Mouse (Mus musculus) liver, postnatal 0 days (tissue): ENCODE measurements around the gene Nectin4. TPM values are rescaled to one million over a fixed set of nuclear protein-coding genes. Genes with fewer than 3 reads are reported as not detected.
A peak's percentile ranks its signal among the peaks of the same experiment; 100 is the strongest.

Experiments used
- ATAC-seq: fragments of 200-750 bp; cut with Nextera tagmentation; 2 replicates; pipeline ENCODE4 v1.8.0; 2017; ENCODE audit warnings: mild to moderate bottlenecking, moderate library complexity
- DNase-seq: peaks from one replicate; pipeline ENCODE4 v3.0.0-alpha.2; 2016
- H3K27ac ChIP-seq: fragments of 300-500 bp; sonication (generic); 2 replicates; pipeline ENCODE4 v1.5.1; 2014; ENCODE audit warnings: antibody characterized with exemption, moderate library complexity, mild to moderate bottlenecking, low read depth
- H3K27me3 ChIP-seq: fragments of 300-500 bp; sonication (generic); 2 replicates; pipeline ENCODE4 v1.6.1; 2014; ENCODE audit warnings: low read length, control low read depth, mixed read lengths; ENCODE audit not compliant: insufficient read depth
- H3K36me3 ChIP-seq: fragments of 300-500 bp; sonication (generic); replicated peaks from 2 replicates; pipeline ENCODE4 v1.6.1; 2014; ENCODE audit warnings: mild to moderate bottlenecking, control low read depth, low read length, moderate library complexity, mixed read lengths; ENCODE audit not compliant: insufficient read depth
- H3K4me1 ChIP-seq: fragments of 300-500 bp; sonication (generic); 2 replicates; pipeline ENCODE4 v1.6.1; 2014; ENCODE audit warnings: antibody characterized with exemption, mild to moderate bottlenecking, control low read depth; ENCODE audit not compliant: insufficient read depth
- H3K4me2 ChIP-seq: fragments of 300-500 bp; sonication (generic); 2 replicates; pipeline ENCODE4 v1.6.1; 2014; ENCODE audit warnings: low read depth, mild to moderate bottlenecking, low read length, moderate library complexity, mixed read lengths
- H3K4me3 ChIP-seq: fragments of 300-500 bp; sonication (generic); 2 replicates; pipeline ENCODE4 v1.5.1; 2014; ENCODE audit warnings: low read depth, low read length
- H3K9ac ChIP-seq: fragments of 300-500 bp; sonication (generic); replicated peaks from 2 replicates; pipeline ENCODE4 v1.6.1; 2014; ENCODE audit warnings: mild to moderate bottlenecking, moderate library complexity
- H3K9me3 ChIP-seq: fragments of 300-500 bp; sonication (generic); 2 replicates; pipeline ENCODE4 v1.6.1; 2016; ENCODE audit warnings: mild to moderate bottlenecking, control low read depth, low read length, mixed read lengths
- CTCF ChIP-seq: sonication (generic); IDR thresholded peaks from 2 replicates; pipeline ENCODE4 v1.5.1; 2016; ENCODE audit warnings: antibody characterized with exemption, low read depth
- EP300 ChIP-seq: IDR thresholded peaks from 2 replicates; pipeline ENCODE4 v1.6.1; 2016; ENCODE audit warnings: antibody characterized with exemption, low read depth, mild to moderate bottlenecking
- WGBS: fragments of 180-500 bp; shearing (Covaris S2); extraction: QIAGEN DNeasy Blood & Tissue Kit; methylation state at CpG from one replicate; pipeline ENCODE4 v1.1.7; 2014; ENCODE audit not compliant: insufficient replicate concordance; 5-methylcytosine and 5-hydroxymethylcytosine counted together
- polyA plus RNA-seq: library from polyadenylated mRNA; unstranded; fragments of >200 nt; fragmentation: Nextera tagmentation; extraction: Ambion mirVana; gene quantifications from 2 replicates; pipeline ENCODE4 v1.2.1, GENCODE M21; 2015

The Nectin4 gene
- polyA plus RNA-seq, 1 experiment from 2014 or later: 0.22 TPM

- Histone ChIP-seq H3K27me3 (no peaks in the 10 kb centered on the region), H3K4me1 (peaks cover 19% of the 10 kb centered on the region), H3K36me3 (peaks cover 31% of the 10 kb centered on the region), H3K9ac (no peak overlapping the region), H3K4me3 (peak overlapping the region; percentile 85; the same call in 1 of the 2 replicates), H3K4me2 (peak overlapping the region; percentile 74), H3K27ac (peak overlapping the region; percentile 50), H3K9me3 (no peaks in the 10 kb centered on the region; the same call in 1 of the 2 replicates)
- TF ChIP-seq CTCF (no peak), EP300 (no peak)
- peak; percentile 71 for DNase-seq
- ATAC-seq: peak; percentile 72
- 61% methylated on average over 8 of the region's 9 CpGs for WGBS
Observed at GRCm38 (mm10) chr1:171343922-171344677, 25.8 kb upstream of the Nectin4 start.

GRCm38 (mm10) chr1:171344715-171345114 lies 25.2 kb upstream of the Nectin4 start:
- peak overlapping the region; percentile 74 for H3K4me2 ChIP-seq
- H3K4me1 ChIP-seq: peaks cover 19% of the 10 kb centered on the region
- no peak for DNase-seq
- 64% methylated on average over 9 of the region's 9 CpGs for WGBS
- peak; percentile 72 for ATAC-seq
- H3K27ac ChIP-seq: peak overlapping the region; percentile 50
- H3K27me3 ChIP-seq: no peaks in the 10 kb centered on the region
- TF ChIP-seq EP300 (no peak), CTCF (no peak)
- H3K36me3 ChIP-seq: peaks cover 28% of the 10 kb centered on the region
- peak overlapping the region; percentile 75 for H3K9ac ChIP-seq
- peak overlapping the region; percentile 85 for H3K4me3 ChIP-seq
- no peaks in the 10 kb centered on the region; the same call in 1 of the 2 replicates for H3K9me3 ChIP-seq

GRCm38 (mm10) chr1:171345225-171346094 lies 24.4 kb upstream of the Nectin4 start, which contains the start of the genes Nit1 and Pfdn2:
Nit1 (minus strand) TSS chr1:171345646.
Pfdn2 (plus strand) TSS chr1:171345670.
- WGBS: 1% methylated on average over 53 of the region's 53 CpGs
- peak; percentile 88 for ATAC-seq
- Histone ChIP-seq H3K27me3 (no peaks in the 10 kb centered on the region), H3K4me1 (peaks cover 20% of the 10 kb centered on the region), H3K27ac (peak within 1 kb of the TSS; percentile 50), H3K4me3 (peak within 1 kb of the TSS; percentile 85), H3K9ac (peak within 1 kb of the TSS; percentile 75), H3K9me3 (no peaks in the 10 kb centered on the region; the same call in 1 of the 2 replicates), H3K36me3 (peaks cover 26% of the 10 kb centered on the region), H3K4me2 (peak within 1 kb of the TSS; percentile 74)
- peak; percentile 94 for DNase-seq
- TF ChIP-seq CTCF (no peak), EP300 (0 out of 2 replicates have a peak, but pooled peaks have one; percentile 15)

DNA sequence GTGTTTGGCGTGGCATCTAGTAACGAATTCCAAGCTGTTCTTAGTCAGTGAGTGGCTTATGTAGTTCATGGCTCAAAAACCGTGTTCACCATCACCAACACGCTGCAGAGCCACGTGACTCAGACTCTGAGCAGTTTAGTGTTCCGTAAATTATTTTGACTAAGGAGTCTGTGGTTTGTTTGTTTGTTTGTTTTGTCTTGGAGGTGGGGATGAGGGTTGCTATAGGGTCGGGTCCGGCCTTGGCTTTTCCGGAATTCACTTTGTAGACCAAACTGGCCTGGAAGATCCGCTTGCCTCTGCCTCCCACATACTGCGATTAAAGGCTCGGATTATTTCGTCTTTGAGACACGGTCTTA lies 23.8 kb upstream of the Nectin4 start:
- peaks cover 21% of the 10 kb centered on the region for H3K36me3 ChIP-seq
- peak; percentile 12 for ATAC-seq
- H3K9ac ChIP-seq: peak overlapping the region; percentile 75
- H3K9me3 ChIP-seq: no peaks in the 10 kb centered on the region; the same call in 1 of the 2 replicates
- peak overlapping the region; percentile 85 for H3K4me3 ChIP-seq
- H3K27me3 ChIP-seq: no peaks in the 10 kb centered on the region
- TF ChIP-seq EP300 (no peak), CTCF (no peak)
- peak overlapping the region; percentile 74 for H3K4me2 ChIP-seq
- H3K27ac ChIP-seq: peak overlapping the region; percentile 50
- WGBS: under 1% methylated on average over 14 of the region's 14 CpGs
- no peak for DNase-seq
- peaks cover 25% of the 10 kb centered on the region for H3K4me1 ChIP-seq

GRCm38 (mm10) chr1:171348665-171349064 lies 21.2 kb upstream of the Nectin4 start:
- Histone ChIP-seq H3K36me3 (0 out of 2 replicates have a peak, but pooled peaks cover 4% of the 10 kb centered on the region), H3K9me3 (no peaks in the 10 kb centered on the region; the same call in 1 of the 2 replicates), H3K4me3 (no peak overlapping the region), H3K27ac (no peak overlapping the region), H3K9ac (no peak overlapping the region), H3K4me1 (peaks cover 22% of the 10 kb centered on the region), H3K4me2 (no peak overlapping the region), H3K27me3 (no peaks in the 10 kb centered on the region)
- DNase-seq: no peak
- no peak for ATAC-seq
- TF ChIP-seq CTCF (no peak), EP300 (no peak)
- WGBS: 88% methylated on average over 3 of the region's 3 CpGs

DNA sequence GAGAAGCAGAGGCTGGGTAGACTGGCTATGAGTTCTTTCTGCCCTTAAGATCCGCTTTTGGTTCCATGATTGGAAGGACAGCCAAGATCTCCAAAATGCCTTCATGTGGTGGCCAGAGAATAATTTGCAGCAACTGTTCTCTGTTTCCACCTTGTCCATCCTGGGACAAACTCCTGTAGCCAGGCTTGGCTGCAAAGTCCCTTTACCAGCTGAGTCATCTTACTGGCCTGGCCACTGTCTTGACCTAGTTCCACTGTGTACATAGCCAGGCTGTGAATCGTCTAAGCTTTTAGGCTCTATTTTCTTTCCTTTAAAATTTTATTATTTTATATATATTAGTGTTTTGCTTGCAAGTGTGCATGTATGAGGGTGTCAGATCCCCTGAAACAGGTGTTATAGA lies 20.7 kb upstream of the Nectin4 start:
- no peaks in the 10 kb centered on the region; the same call in 1 of the 2 replicates for H3K9me3 ChIP-seq
- peaks cover 22% of the 10 kb centered on the region for H3K4me1 ChIP-seq
- no peak overlapping the region for H3K4me2 ChIP-seq
- H3K36me3 ChIP-seq: 0 out of 2 replicates have a peak, but pooled peaks cover 4% of the 10 kb centered on the region
- H3K27me3 ChIP-seq: no peaks in the 10 kb centered on the region
- TF ChIP-seq EP300 (no peak), CTCF (no peak)
- 88% methylated on average over 2 of the region's 2 CpGs for WGBS
- no peak for DNase-seq
- no peak overlapping the region for H3K9ac ChIP-seq
- ATAC-seq: no peak
- no peak overlapping the region for H3K4me3 ChIP-seq
- no peak overlapping the region for H3K27ac ChIP-seq
